Mouse (Mus musculus): ENCODE measurements around the gene Gm20388. TPM values are rescaled to one million over a fixed set of nuclear protein-coding genes. Genes with fewer than 3 reads are reported as not detected.

The Gm20388 gene
- total and polyA plus RNA-seq, 2 experiments from 2014 or later = 51.3 TPM; not detected in 1

DNA sequence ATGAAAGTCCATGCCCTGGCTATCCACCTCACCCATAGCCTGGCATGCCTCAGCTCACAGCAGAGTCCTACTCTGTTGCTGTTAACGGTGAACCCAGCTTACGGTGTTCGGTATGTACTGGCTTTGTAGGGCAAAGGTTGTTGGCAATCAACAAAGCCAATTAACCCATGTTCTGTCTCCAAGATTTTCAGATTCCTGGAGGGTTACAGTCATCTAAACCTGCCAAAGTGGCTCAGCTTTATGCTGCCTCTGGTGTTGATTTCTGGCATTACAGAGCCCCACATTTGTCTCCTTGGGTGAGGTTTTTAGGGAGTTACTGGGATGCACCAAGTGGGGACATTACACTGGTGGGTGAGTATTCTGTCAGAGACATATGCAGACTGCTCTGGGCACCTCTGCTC is 2786.5 kb downstream of the Gm20388 start:
- DNase-seq (no peak), ATAC-seq (no peak)
- no peak overlapping the region for H3K4me2 ChIP-seq (ENCODE audit: low read depth)
- no peak overlapping the region for H3K27ac ChIP-seq (ENCODE audit: low read depth, low read length)
- H3K9ac ChIP-seq = no peak overlapping the region
- H3K36me3 ChIP-seq (ENCODE audit: insufficient read depth) = no peaks in the 10 kb centered on the region
- no peak overlapping the region for H3K4me3 ChIP-seq (ENCODE audit: low read depth, low read length)
- no peaks in the 10 kb centered on the region for H3K9me3 ChIP-seq (ENCODE audit: low read length)
- WGBS = 62% methylated on average over 3 of the region's 3 CpGs
- no peaks in the 10 kb centered on the region for H3K27me3 ChIP-seq (ENCODE audit: insufficient read depth, low read length)
- peak; percentile 66 for TF ChIP-seq CTCF (IDR thresholded peaks at IDR 0.05; ENCODE audit: low read depth)
- no peaks in the 10 kb centered on the region for H3K4me1 ChIP-seq (ENCODE audit: insufficient read depth)

DNA sequence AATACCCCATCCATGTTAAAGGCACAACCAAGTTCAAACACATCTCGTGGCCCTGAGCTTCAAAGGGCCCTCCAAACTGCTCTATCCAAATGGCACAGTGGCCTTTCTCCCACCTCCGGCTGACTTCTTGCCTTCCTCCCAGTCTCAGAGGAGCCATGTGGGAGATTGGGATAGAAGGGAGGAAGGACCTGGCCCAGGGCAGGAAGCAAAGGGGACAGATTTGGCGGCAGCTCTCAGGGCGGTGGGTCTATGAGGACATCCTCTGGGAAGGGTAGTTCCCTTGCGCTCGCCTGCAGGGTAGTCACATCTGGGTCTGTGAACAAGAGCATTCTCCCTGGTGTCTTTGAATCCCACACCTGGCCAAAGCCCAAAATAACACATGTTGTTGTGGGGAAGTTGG is 2786.9 kb downstream of the Gm20388 start:
- H3K36me3 ChIP-seq (ENCODE audit: insufficient read depth) = no peaks in the 10 kb centered on the region
- H3K9me3 ChIP-seq (ENCODE audit: low read length) = no peaks in the 10 kb centered on the region
- no peak overlapping the region for H3K27ac ChIP-seq (ENCODE audit: low read depth, low read length)
- ATAC-seq (no peak), DNase-seq (no peak)
- H3K27me3 ChIP-seq (ENCODE audit: insufficient read depth, low read length) = no peaks in the 10 kb centered on the region
- H3K9ac ChIP-seq = no peak overlapping the region
- no peaks in the 10 kb centered on the region for H3K4me1 ChIP-seq (ENCODE audit: insufficient read depth)
- H3K4me2 ChIP-seq (ENCODE audit: low read depth) = no peak overlapping the region
- no peak overlapping the region for H3K4me3 ChIP-seq (ENCODE audit: low read depth, low read length)
- no peak for TF ChIP-seq CTCF (IDR thresholded peaks at IDR 0.05; ENCODE audit: low read depth)
- 92% methylated on average over 6 of the region's 6 CpGs for WGBS

DNA sequence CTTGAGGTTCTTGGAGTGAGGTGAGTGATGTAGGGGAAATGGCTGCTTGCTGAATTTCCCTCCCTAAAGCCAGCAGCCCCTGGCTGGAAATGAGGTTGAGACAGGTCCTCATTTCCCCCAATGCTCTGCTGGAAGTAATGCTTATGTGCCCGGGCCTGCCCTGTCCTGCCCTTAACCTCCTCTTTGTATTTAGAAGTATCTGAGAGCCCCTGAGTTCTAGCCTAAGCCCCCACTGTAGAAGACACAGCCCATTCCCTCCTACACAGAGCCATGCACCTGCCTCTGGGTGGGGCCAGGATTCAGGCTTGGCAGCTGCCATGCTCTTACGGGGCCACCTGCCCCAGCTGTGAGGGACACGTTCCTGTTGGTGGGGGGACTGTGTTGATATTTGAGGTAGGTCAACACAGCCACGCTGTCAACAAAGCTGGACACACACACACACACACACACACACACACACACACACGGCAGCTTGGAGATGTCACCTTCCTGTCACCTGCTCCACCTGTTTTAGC is 2787.7 kb downstream of the Gm20388 start:
- no peak overlapping the region for H3K9ac ChIP-seq
- no peaks in the 10 kb centered on the region for H3K9me3 ChIP-seq (ENCODE audit: low read length)
- 78% methylated on average over 5 of the region's 5 CpGs for WGBS
- no peak for DNase-seq
- H3K4me2 ChIP-seq (ENCODE audit: low read depth) = no peak overlapping the region
- no peaks in the 10 kb centered on the region for H3K27me3 ChIP-seq (ENCODE audit: insufficient read depth, low read length)
- no peak for ATAC-seq
- no peak for TF ChIP-seq CTCF (IDR thresholded peaks at IDR 0.05; ENCODE audit: low read depth)
- H3K4me3 ChIP-seq (ENCODE audit: low read depth, low read length) = no peak overlapping the region
- H3K36me3 ChIP-seq (ENCODE audit: insufficient read depth) = no peaks in the 10 kb centered on the region
- no peaks in the 10 kb centered on the region for H3K4me1 ChIP-seq (ENCODE audit: insufficient read depth)
- H3K27ac ChIP-seq (ENCODE audit: low read depth, low read length) = no peak overlapping the region

DNA sequence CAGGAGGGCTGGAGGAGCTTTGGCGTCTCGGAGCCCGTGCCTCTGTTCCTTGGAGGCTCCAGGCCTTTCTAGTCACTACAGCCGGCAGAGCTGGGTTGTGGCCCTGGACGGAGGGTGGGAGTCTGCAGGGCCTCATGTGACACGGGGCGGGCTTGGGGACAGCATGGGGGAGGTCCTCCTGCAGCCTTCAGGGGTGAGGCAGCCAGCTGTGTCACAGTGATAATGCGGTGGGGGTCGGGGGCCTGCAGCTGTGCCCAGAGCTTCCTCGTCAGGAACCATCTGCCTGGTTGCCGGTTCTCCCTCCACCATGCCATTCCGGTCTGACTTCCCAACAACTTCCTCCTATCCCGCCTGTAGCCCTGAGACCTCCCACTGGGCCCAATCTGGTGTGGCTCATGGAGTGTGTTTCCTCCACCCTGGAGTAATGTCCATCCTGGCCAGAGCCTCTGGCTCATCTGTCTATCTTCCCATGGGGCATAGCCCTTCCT is 2788.4 kb downstream of the Gm20388 start, which contains the start of gene Cbfa2t3:
Gene Cbfa2t3 (minus strand): TSS at position 105 of the 488 bp plus-strand sequence.
- Histone ChIP-seq H3K9ac (no peak within 1 kb of the TSS), H3K27ac (ENCODE audit: low read depth, low read length) (no peak within 1 kb of the TSS), H3K9me3 (ENCODE audit: low read length) (no peaks in the 10 kb centered on the region), H3K36me3 (ENCODE audit: insufficient read depth) (no peaks in the 10 kb centered on the region), H3K4me3 (ENCODE audit: low read depth, low read length) (no peak within 1 kb of the TSS), H3K27me3 (ENCODE audit: insufficient read depth, low read length) (no peaks in the 10 kb centered on the region), H3K4me2 (ENCODE audit: low read depth) (no peak within 1 kb of the TSS), H3K4me1 (ENCODE audit: insufficient read depth) (no peaks in the 10 kb centered on the region)
- no peak for ATAC-seq
- no peak for TF ChIP-seq CTCF (IDR thresholded peaks at IDR 0.05; ENCODE audit: low read depth)
- WGBS = 67% methylated on average over 13 of the region's 13 CpGs
- no peak for DNase-seq

DNA sequence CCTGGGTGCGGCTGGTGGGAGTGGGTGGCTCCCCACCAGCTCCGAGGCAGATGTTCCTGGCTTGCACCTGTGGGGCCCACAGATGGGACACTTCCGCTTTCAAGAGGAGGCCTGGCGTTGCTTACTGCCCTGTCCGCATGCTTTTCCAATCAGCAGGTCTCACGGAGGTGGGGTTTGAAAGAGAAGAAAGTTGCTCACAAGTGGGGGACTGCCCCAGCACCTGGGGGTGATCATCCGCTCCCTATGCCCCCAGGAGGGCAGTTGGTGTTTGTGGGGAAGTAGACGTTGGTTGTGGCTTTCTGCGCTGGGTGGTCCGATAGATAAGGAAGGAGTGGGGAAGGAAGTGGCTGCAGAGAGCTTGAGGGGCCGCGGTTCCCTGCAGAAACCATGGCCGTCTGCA is 2790.0 kb downstream of the Gm20388 start:
- peaks cover 1% of the 10 kb centered on the region; the same call in 1 of the 2 replicates for H3K4me1 ChIP-seq (ENCODE audit: insufficient read depth)
- no peak overlapping the region for H3K4me3 ChIP-seq (ENCODE audit: low read depth, low read length)
- H3K4me2 ChIP-seq (ENCODE audit: low read depth) = no peak overlapping the region
- no peaks in the 10 kb centered on the region for H3K9me3 ChIP-seq (ENCODE audit: low read length)
- no peaks in the 10 kb centered on the region for H3K36me3 ChIP-seq (ENCODE audit: insufficient read depth)
- no peak for TF ChIP-seq CTCF (IDR thresholded peaks at IDR 0.05; ENCODE audit: low read depth)
- no peaks in the 10 kb centered on the region for H3K27me3 ChIP-seq (ENCODE audit: insufficient read depth, low read length)
- WGBS = 77% methylated on average over 13 of the region's 13 CpGs
- ATAC-seq (no peak), DNase-seq (no peak)
- no peak overlapping the region for H3K27ac ChIP-seq (ENCODE audit: low read depth, low read length)
- no peak overlapping the region for H3K9ac ChIP-seq

DNA sequence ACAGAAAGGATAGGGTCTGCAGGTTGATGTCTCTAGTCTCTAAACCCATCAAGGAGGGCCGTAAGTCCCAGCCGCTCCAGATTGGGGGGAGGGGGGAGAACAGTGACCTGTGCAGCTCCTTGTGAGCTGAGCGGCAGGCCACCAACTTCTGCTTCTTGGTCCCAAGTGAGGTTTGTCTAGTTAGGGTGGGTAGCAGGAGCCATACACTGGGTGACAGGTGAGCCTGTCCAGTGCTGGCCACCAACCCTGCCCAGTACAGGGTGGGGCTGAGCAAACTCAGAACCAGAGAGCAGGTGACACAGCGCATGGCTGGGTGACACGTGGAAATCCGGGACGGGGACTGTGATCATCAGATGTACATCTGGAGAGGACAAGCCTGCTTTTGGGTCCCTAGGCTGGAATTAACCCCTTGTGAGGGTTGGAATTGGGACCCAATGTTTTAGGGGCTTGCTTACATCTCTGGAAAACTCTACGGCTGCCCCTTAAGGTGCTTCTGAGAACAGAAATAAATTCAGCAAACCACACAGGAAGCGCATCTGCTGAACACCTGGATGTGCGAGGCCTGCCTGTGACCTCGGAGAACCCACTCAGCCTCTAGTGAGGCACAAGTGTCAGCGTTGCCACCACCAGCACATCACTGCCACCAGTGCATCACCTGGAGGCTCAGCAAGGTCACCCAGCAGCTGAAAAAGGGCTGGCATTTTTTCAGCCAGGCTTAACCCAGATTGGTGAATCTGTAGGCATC is 2791.0 kb downstream of the Gm20388 start:
- WGBS = 88% methylated on average over 12 of the region's 12 CpGs
- no peak for TF ChIP-seq CTCF (IDR thresholded peaks at IDR 0.05; ENCODE audit: low read depth)
- Histone ChIP-seq H3K9ac (no peak overlapping the region), H3K4me2 (ENCODE audit: low read depth) (no peak overlapping the region), H3K36me3 (ENCODE audit: insufficient read depth) (no peaks in the 10 kb centered on the region), H3K4me3 (ENCODE audit: low read depth, low read length) (no peak overlapping the region), H3K27ac (ENCODE audit: low read depth, low read length) (no peak overlapping the region), H3K9me3 (ENCODE audit: low read length) (no peaks in the 10 kb centered on the region), H3K4me1 (ENCODE audit: insufficient read depth) (peaks cover 5% of the 10 kb centered on the region; the same call in 1 of the 2 replicates), H3K27me3 (ENCODE audit: insufficient read depth, low read length) (no peaks in the 10 kb centered on the region)
- DNase-seq (no peak), ATAC-seq (no peak)

DNA sequence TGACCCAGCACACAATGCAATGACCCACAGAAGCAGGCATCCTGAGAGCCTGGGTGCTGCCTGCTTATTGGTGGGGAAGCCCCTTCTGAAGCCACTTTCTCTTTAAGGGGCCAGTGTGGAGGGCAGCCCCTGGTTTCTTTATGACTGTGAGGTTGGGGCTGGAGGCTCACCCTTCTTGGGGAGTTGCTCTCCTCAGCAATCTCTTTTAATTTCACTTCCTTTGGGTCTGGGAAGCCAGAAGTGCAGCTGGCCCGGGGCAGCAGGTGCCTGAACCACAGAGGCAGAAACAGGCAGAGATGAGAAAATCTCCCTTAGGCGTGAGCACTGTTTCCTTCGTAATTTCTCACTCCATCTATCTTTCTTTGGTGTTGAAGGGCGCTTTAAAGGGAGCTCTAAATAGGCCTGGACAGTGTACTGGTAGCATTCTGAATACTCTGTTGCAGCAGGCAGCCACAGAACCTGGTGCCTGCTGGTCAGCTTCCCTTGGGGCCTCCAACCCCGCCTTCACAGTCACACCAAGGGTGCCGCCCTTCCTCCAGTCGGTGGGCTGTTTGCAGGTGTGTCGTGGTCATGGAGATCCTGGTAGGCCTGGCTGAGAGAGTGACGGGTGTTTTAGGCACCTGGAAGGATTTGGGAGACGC is 2791.8 kb downstream of the Gm20388 start:
- Histone ChIP-seq H3K27ac (ENCODE audit: low read depth, low read length) (no peak overlapping the region), H3K4me3 (ENCODE audit: low read depth, low read length) (no peak overlapping the region), H3K27me3 (ENCODE audit: insufficient read depth, low read length) (no peaks in the 10 kb centered on the region), H3K9me3 (ENCODE audit: low read length) (no peaks in the 10 kb centered on the region), H3K36me3 (ENCODE audit: insufficient read depth) (no peaks in the 10 kb centered on the region), H3K9ac (no peak overlapping the region), H3K4me2 (ENCODE audit: low read depth) (no peak overlapping the region), H3K4me1 (ENCODE audit: insufficient read depth) (peaks cover 5% of the 10 kb centered on the region; the same call in 1 of the 2 replicates)
- no peak for DNase-seq
- WGBS = 61% methylated on average over 10 of the region's 10 CpGs
- no peak for TF ChIP-seq CTCF (IDR thresholded peaks at IDR 0.05; ENCODE audit: low read depth)
- ATAC-seq = no peak

Data from forebrain, postnatal 0 days (tissue).